Mouse (Mus musculus) small intestine, adult 2 months (tissue): ENCODE data around the gene Flcn.

Experiments
- CTCF ChIP-seq: fragments of 200-500 bp; IDR thresholded peaks from 2 replicates; pipeline ENCODE4 v1.5.1; 2012; ENCODE audit warnings: low read depth, mild to moderate bottlenecking, control low read depth, inconsistent platforms, low read length, moderate library complexity, mixed read lengths; ENCODE audit not compliant: insufficient replicate concordance, insufficient read length; ENCODE audit errors: extremely low read depth
- POLR2A ChIP-seq: fragments of 200-500 bp; IDR thresholded peaks from 2 replicates; pipeline ENCODE4 v1.6.1; 2012; ENCODE audit warnings: low read depth, mild to moderate bottlenecking, control low read depth, inconsistent platforms, low read length, moderate library complexity

- TF ChIP-seq CTCF (no peak), POLR2A (no peak)
These were observed 36.5 kb upstream of the Flcn start for GRCm38 (mm10) chr11:59846311-59846710.
